Mouse (Mus musculus): Measurements from ENCODE around the gene Rbm43. TPM values are rescaled to one million over a fixed set of nuclear protein-coding genes. Genes with fewer than 3 reads are reported as not detected.
"Not testable (repeated sequence)": the region's sequence is repeated elsewhere in the genome, so short reads cannot be mapped to it uniquely, and the experiment has no call there.

Rbm43 gene
- polyA plus RNA-seq, 1 experiment from 2014 or later, result 22.1 TPM

- Histone ChIP-seq H3K4me3 (ENCODE audit: low read length) (no peak overlapping the region), H3K27me3 (ENCODE audit: control insufficient read depth, insufficient read depth, low read depth, low read length) (no peaks in the 10 kb centered on the region), H3K9me3 (ENCODE audit: control insufficient read depth, low read length) (no peaks in the 10 kb centered on the region), H3K4me2 (ENCODE audit: low read depth, low read length) (no peak overlapping the region), H3K27ac (ENCODE audit: low read length) (no peak overlapping the region), H3K36me3 (ENCODE audit: control insufficient read depth, insufficient read depth, low read length) (no peaks in the 10 kb centered on the region), H3K4me1 (replicated peaks; ENCODE audit: control insufficient read depth, insufficient read depth, low read length) (no peaks in the 10 kb centered on the region), H3K9ac (ENCODE audit: low read length) (no peak overlapping the region)
- no peak for ATAC-seq (ENCODE audit: low read depth)
- 81% methylated on average over 4 of the region's 4 CpGs for WGBS
These were observed 44.0 kb downstream of the Rbm43 start for GRCm38 (mm10) chr2:51890961-51891360.

DNA sequence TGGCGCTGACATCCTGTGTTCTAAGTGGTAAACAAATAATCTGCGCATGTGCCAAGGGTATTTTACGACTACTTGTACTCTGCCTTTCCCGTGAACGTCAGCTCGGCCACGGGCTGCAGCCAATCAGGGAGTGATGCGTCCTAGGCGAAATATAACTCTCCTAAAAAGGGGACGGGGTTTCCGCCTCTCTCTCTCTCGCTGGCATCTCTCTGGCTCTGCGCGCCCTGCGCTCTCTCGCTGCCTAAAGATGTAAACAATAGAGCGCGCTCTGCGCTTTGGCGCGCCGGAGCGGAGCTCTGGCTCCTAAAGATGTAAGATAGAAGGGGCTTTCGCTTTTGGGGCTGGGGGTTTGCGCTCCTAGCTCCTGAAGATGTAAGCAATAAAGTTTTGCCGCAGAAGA lies 44.8 kb downstream of the Rbm43 start:
- ATAC-seq (ENCODE audit: low read depth); H3K27me3 ChIP-seq (ENCODE audit: control insufficient read depth, insufficient read depth, low read depth, low read length); H3K4me2 ChIP-seq (ENCODE audit: low read depth, low read length); H3K36me3 ChIP-seq (ENCODE audit: control insufficient read depth, insufficient read depth, low read length); H3K4me3 ChIP-seq (ENCODE audit: low read length); H3K9ac ChIP-seq (ENCODE audit: low read length); H3K9me3 ChIP-seq (ENCODE audit: control insufficient read depth, low read length); H3K4me1 ChIP-seq (replicated peaks; ENCODE audit: control insufficient read depth, insufficient read depth, low read length); H3K27ac ChIP-seq (ENCODE audit: low read length): not testable (repeated sequence)
- 95% methylated on average over 9 of the region's 26 CpGs for WGBS

GRCm38 (mm10) chr2:51880143-51880542 lies 54.8 kb downstream of the Rbm43 start:
- H3K9me3 ChIP-seq (ENCODE audit: control insufficient read depth, low read length), result no peaks in the 10 kb centered on the region
- no peak overlapping the region for H3K9ac ChIP-seq (ENCODE audit: low read length)
- no peaks in the 10 kb centered on the region for H3K4me1 ChIP-seq (replicated peaks; ENCODE audit: control insufficient read depth, insufficient read depth, low read length)
- WGBS, result 63% methylated on average over 1 of the region's 1 CpGs
- ATAC-seq (ENCODE audit: low read depth), result no peak
- H3K36me3 ChIP-seq (ENCODE audit: control insufficient read depth, insufficient read depth, low read length), result no peaks in the 10 kb centered on the region
- no peak overlapping the region for H3K4me2 ChIP-seq (ENCODE audit: low read depth, low read length)
- H3K27me3 ChIP-seq (ENCODE audit: control insufficient read depth, insufficient read depth, low read depth, low read length), result no peaks in the 10 kb centered on the region
- no peak overlapping the region for H3K27ac ChIP-seq (ENCODE audit: low read length)
- no peak overlapping the region for H3K4me3 ChIP-seq (ENCODE audit: low read length)

Other genes starting within 250 kb of the Rbm43 start
- gene Nmi, start 38.3 kb upstream of the Rbm43 start, polyA plus RNA-seq (2015; fragmentation: Nextera tagmentation; extraction: Ambion mirVana), result 29.3 and 33.1 TPM in 2 replicates
- 6.9 and 7.4 TPM in 2 replicates for gene Tnfaip6, start 102.8 kb upstream of the Rbm43 start, polyA plus RNA-seq (2015; fragmentation: Nextera tagmentation; extraction: Ambion mirVana)
- gene Rif1, start 137.7 kb upstream of the Rbm43 start, polyA plus RNA-seq (2015; fragmentation: Nextera tagmentation; extraction: Ambion mirVana), result 19.7 and 22.8 TPM in 2 replicates

All from lung, embryonic 16.5 days (tissue).